Mouse (Mus musculus): ENCODE results near the gene Zfp819.
A peak's percentile ranks its signal among the peaks of the same experiment; 100 is the strongest.

The Zfp819 gene

DNA sequence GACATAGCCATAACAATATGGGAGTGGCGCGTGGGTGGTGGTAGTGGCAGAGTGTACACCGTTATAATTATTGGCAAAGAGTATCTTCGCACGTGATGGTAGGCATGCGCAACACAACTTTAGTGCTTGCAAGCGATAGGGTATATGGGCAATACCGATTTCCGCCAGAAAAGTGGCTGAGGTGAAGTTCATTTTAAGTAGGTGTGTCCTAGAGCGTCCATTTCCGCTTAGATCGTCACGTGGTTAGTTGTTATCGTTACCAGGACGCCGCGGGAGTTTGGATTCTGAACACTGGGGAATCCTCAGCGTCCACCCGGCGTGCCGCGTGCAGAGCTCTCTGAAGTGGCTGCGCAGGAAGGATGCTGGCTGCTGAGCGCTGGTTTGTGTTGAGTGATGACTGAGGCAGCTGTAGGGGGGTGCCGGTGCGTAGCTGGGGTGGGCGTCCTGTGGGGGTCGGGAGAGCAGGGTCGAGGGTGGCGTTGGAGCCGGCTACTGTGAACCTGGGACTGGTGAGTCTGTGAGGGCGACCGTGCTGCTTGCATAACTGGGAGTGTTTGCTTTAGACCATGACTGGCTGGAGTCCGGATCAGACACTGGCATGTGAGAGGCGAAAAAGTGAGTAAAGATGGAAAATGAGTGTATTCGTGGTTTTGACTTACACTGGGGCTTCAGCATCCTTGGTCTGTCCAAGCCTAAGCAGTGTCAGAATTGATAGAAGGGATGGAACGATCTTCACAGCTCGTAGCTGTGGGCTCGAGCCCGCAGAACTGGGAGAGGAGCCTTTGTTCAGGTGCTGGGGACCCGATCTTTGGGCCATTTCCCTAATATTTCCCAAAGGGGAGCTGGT is at the start of gene Zfp819:
Gene Zfp819 (plus strand): TSS at position 274 of the 847 bp plus-strand sequence.
- peak; percentile 23 to 49 for DNase-seq (ENCODE audit: low read depth in 1 of 2, low spot score in 2 of 2)

DNA sequence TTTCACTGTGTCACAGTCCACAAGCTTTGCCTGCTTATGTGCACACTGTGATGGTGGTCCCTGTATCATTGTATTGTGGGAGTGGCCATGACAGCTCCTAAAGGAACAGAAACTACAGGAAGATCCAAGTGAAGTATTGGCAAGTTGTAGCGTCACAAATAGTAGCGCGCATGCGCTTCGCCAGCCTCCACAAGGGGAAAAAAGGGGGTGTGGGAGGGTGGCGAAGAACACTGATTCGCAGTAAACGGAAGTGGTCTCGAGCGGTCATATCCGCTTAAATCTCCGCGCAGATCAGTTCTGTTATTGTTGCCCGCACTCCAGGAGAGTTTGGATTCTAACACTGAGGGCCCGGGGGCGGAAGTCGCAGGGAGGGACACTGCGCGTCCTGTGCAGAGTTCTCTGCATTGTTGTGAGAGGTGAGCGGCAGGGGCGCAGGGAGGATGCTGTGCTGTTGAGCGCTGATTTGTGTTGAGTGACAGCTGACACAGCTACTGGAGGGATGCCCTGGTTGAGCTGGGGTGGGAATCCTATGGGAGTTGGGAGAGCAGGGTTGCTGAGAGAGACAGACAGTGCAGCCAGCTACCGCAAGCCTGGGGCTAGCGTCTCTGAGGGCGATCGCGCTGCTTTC is 44.8 kb upstream of the Zfp819 start, which contains the start of gene Zfp658:
Gene Zfp658 (plus strand): TSS at position 251 of the 628 bp plus-strand sequence.
- peak; percentile 61 to 72 for DNase-seq (ENCODE audit: low read depth in 1 of 2, low spot score in 2 of 2)

DNA sequence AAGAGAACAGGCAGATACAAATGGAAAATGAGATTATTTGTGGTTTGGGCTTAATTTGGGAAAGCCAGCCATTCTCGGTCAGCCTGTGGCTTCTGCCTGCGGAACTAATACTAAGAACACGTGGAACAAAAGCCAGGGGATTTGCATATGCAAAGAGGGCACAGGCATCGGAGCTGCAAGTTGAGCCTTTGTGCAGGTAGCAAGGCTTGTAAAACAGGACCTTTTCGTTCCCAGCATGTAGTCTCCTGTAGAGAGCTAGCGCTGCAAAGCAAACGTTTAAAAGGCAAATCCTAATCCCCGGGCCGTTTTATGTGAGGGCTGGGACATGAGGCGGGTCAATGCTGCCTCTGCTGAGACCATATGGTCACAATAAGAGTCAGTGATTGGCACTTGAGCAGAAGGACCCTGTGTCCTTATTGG is 44.3 kb upstream of the Zfp819 start:
- DNase-seq (ENCODE audit: low read depth in 1 of 2, low spot score in 2 of 2): peak in 1 of 2 experiments; percentile 26

DNA sequence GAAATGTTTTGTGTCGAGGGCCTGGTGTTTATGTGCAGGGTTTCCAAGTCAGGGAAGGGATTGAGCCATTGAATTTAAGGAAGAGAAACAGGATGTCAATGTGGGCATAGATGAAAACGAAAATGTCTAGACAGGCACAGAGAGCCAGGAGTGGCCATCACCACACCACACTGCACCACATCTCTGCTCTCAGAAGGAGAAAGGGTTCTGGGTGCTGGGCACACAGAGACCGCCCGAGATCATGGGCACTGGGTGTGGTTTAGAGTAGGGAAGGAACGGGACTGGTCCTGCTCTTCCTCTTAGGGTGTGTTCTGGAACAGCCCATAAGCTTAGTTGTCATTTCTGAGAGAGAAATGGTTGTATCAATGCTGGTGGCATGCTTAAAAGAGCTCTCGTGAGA is 43.7 kb upstream of the Zfp819 start:
- no peak for DNase-seq (ENCODE audit: low read depth in 1 of 2, low spot score in 2 of 2)

DNA sequence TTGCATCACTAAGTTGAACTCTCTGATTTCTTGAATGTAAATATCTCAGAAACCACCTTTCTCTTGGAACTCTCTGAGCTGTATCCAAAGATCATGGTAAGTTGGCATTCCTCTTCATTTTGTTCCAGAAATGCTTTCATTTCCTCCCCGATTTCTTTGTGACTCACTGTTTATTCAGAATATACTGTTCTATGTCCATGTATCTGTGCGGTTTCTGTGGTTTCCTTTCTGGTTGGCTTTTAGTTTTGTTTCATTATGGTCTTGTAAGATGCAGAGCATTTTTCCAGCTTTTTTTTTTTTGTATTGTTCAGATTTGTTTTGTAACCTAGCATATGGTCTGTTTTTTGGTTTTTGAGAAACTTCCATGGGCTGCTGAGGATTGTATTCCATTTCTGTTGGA is 35.8 kb upstream of the Zfp819 start:
- DNase-seq (ENCODE audit: low read depth in 1 of 2, low spot score in 2 of 2): no peak

DNA sequence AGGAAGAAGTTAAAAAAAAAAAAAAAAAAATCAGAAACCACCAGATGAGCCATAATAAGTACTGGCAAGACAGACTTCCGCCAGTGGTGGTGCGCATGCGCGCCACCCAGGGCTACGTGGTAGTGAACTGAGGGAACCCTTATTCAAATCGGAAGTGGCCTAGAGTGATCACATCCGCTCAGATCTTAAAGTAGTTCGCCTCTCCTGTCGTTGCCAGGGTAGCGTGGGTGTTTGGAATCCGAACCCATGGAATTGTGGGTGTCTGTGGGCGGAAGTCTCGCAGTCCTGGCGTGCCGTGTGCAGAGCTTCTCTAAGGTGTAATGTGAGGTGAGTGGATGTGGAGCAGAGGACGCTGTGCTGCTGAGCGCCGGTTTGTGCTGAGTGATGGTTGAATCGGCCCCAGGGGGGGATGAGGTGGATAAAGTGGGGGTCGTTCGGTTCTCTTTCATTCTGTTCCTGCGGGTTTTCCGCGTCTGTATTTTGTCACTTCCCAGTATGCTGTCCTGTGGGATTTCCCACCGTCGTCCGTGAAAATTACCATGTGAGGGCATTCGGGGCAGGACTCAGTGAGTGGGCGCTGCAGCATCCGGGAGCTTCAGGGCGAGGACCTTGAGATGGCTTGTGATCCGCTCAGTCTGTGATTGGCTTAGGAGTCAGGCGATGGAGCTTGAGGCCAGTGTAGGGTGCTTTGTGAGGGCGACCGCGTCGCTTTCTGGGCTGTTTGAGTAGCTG is 27.4 kb upstream of the Zfp819 start, which contains the start of gene Zfp719:
Gene Zfp719 (plus strand): TSS at position 171 of the 732 bp plus-strand sequence.
- peak; percentile 81 to 83 for DNase-seq (ENCODE audit: low read depth in 1 of 2, low spot score in 2 of 2)

DNA sequence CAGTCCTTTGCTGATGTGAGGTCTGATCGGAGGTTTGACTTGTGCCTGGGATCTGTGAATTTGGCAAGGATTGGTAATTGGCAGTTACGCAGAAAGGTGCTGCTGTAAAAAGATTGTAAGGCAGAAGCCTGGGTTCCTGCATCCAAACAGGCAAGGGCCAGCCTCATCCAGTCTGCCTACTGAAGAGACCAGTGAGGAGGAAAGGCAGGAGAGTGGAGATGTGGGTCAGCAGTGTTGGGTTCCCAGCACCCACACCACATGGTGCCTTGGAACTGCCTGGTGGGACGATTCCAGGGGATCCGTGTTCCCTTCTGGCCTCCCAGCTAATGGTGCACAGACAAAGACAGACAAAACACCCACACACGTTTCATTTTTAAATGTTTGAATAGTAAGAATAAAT is 26.4 kb upstream of the Zfp819 start:
- no peak for DNase-seq (ENCODE audit: low read depth in 1 of 2, low spot score in 2 of 2)

DNA sequence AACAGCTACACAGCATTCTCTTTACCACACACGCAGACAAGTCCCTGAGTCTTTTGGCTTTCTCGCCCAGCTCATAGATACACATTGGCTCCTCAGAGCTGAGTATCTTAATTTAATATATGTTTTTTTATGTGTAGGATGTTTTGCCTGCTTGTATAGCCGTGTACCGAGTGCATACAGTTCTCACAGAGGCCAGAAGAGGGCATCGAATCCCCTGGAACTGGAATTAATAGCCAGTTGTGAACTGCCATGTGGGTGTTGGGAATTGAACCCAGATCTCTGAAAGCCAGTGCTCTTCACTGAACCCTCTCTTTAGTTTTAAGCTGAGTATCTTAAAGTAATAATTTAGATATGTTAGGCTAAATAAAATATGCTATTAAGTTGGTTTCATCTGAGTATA is 22.2 kb upstream of the Zfp819 start:
- no peak for DNase-seq (ENCODE audit: low read depth in 1 of 2, low spot score in 2 of 2)

DNA sequence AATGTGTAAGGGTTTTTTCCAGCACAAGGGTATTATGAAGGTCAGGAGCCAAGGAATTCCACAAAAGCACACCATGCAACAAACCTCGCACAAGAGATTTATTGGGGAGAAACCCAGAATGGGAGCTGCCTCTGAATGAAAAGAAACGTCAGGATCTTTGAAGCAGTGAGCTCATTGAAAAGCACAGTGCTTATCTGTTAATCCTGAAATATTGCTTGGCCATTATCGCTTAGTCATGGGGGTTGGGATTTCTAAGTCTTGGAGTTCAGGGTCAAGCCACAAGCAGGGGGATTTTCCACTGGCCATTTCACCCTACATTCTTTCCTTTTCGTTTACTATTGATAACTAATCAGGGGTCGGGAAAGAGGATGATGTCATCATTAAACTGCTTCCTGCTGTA is 5.1 kb upstream of the Zfp819 start:
- DNase-seq (ENCODE audit: low read depth in 1 of 2, low spot score in 2 of 2): no peak

DNA sequence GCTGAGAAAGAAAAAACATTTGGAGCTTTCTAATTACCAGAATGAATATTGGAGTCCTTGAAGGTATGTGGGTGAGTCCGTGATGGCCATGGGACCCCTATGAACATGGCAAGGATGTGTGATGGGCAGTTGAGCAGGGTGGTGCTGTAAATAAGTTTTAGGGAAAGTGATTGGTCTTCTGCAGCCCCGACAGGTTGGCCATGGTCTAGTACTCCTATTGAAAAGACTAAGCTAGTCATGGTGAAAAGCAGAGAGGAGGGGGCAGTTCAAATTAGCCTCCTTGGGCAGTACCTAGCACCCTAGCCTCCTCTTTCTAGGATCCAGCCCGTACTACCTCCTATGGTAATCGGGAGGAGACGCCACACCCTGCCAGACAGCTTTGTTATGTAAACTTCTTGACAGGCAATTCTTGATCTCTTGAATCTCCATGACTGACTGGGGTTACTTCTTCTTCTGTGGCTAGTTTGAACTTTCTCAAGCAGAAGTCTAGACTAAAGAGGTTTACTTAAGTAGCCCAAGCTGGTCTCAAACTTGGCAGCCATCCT is 846 bp downstream of the Zfp819 start:
- DNase-seq (ENCODE audit: low read depth in 1 of 2, low spot score in 2 of 2): peak; percentile 22 to 46

DNA sequence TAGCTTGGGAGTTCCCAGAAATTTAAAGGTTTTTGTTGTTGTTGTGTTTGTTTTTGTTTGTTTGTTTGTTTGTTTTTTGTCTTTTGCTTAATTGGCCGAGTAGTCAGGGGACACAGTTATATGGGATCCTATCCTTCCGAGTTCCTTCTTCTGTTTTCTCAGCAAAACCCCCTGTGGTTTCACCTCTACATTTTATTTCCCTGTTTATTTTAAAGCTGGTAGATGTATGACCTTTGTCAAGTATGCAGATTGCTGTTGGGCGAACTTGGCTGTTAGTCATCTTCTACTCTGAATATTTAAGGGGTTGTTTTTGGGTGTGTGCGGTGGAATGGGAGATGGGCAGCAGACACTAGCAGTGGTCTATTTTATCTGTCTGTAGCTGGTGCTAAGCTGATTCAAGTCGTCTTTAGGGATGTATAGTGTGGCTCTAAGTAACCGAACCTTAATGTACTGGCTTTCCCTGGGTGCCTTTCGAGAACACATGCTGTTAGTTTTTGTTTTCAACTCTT is 1.4 kb downstream of the Zfp819 start:
- no peak for DNase-seq (ENCODE audit: low read depth in 1 of 2, low spot score in 2 of 2)

DNA sequence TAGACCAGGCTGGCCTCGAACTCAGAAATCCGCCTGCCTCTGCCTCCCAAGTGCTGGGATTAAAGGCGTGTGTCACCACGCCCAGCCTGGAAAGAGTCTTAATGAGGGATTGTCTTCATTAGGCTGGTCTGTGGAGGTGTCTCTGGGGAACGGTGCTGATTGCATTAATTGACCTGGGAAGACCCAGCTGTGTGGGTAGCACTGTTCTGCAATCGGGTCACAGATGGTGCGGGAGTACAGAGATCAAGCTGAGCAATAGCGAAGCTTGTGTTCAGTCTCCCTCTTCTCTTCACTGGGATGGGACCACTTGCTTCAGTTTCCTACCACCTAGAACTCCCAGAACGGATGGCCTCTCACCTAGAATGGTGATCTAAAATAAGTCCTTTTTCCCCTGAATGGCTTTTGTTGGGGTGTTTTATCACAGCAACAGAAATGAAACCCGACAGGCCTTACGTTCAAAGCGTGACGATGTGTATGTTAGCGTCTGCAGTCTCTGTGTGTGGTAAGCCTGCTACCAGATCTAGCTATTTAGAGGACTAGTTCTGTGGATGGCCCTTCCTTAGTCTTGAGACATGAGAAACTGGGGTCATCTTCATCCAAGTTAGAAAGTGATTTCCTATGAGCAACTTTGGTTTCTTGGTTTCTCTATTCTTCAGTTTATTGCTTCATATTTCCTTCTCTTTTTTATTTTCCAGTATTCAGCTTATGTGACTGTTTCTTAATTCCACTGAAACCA is 7.0 kb downstream of the Zfp819 start:
- DNase-seq (ENCODE audit: low read depth in 1 of 2, low spot score in 2 of 2): no peak

DNA sequence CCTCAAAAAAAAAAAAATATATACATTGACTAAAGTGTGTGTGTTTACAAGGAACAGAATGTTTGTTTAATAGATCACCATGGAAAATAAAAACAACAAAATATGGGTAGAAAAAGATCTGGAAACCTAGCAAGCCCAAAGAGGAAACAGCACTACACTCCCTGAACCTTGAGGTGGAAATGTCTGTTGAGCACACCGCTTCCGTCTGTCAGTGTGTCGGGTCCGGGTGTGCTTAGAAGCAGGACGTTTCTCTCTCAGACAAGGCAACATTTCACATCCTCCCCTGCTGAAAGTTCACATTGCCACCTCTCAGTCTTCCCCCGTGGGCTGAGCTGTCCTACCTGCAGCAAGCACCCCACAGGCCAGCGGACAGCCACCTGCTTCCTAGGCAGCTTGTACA is 16.0 kb downstream of the Zfp819 start:
- no peak for DNase-seq (ENCODE audit: low read depth in 1 of 2, low spot score in 2 of 2)

DNA sequence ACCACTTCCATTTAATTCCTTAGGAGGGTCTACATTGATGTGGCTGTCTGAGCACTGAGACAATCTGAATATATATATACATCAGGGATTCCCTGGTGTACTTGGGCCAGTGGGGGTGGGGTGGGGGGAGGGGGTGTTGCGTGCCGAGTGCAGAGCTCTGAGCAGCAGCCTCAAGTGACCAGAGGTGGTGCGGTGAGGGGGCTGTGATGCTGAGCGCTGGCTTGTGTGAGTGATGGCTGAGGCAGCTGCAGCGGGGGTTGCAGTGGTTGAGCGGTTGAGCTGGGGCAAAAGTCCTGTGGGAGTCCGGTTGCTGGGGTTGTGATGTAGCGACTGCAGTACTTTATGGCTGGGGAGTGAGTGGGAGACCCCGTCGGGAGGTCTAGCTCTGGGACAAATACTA is 16.9 kb downstream of the Zfp819 start:
- DNase-seq (ENCODE audit: low read depth in 1 of 2, low spot score in 2 of 2): no peak

DNA sequence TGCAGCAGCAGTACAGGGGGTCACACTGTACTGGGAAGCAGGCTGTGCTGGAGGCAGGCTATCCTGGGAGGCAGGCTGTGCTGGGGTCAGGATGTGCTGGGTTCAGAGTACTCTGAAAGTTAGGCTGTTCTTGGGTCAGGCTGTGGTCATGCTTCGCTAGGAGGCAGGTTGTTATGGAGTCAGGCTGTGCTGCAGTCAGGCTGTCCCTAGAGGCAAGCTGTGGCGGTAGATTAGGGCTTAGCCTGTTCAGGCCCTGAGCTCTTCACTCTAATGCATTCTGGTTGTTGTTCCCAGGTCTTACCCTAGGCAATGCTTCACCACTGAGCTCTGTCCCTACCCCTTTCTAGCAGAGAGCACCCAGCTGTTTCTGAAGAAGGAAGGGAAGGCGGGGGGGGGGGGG is 18.1 kb downstream of the Zfp819 start:
- DNase-seq (ENCODE audit: low read depth in 1 of 2, low spot score in 2 of 2): no peak

DNA sequence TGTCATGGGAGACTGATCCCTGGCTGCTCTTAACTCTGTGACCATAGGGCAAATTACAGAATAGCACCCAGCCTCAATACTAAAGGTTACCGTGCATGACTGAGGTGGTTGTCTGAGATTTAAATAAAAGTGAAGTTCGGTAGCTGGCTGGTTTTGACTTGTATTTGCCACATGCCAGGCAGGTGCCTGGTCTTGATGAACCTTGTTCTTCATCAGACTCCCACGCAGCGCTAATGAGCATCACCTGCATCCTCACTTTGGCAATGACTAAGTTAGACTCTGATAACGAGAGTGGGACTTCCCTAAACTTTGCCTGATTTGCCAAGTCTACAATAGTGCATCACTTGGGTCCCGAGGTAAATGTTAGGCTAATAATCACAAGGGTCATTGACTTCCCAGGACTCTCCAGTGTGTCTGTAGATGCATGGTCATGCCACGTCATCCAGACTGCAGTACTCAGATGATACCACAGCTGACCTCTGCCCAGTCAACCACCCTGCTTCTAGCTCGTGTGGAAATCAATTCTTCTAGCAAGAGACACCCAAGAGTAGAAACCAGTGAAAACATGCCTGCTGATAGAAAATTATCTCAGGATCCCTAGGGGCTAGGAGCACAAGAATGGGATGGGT is 18.9 kb downstream of the Zfp819 start:
- no peak for DNase-seq (ENCODE audit: low read depth in 1 of 2, low spot score in 2 of 2)

DNA sequence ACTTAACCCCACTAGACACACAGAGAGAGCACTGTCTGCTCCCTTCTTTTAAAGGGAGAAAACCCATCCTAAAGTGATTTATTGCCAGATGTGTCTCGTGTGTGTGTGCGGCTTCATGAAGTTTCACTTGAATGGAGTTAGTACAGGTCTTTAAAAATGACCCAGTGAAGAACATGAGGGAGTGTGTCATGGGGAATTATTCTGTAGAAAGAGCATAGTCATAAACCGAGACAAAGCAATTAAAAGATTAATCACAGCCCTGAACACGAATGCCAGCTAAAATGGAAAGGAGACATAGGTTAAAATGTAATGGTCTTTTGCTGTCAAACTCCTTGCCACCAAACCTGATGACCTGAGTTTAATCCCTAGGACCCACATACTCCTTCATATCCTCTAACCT is 27.0 kb downstream of the Zfp819 start:
- no peak for DNase-seq (ENCODE audit: low read depth in 1 of 2, low spot score in 2 of 2)

DNA sequence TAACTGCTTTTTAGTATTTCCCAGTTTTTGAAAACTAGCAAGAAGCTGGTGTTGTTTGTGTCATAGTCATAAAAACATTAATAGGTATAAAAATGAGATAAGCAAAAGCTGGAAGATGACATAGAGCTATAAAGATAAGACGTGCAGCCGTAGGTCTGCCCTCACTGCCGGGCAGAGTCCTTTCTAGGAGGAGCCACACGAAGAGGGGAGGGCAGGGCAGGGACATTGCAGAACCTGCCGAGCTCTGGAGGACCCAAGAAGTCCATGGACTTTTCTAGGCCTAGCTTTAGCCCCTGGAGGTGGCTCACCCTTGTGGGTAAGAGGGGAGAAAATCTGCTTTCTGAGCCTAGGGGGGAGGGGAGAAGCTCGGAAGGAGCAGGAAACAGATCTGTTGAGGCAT is 27.5 kb downstream of the Zfp819 start, which contains the start of gene Ceacam18:
Gene Ceacam18 (plus strand): TSS at position 208 of the 400 bp plus-strand sequence.
- no peak for DNase-seq (ENCODE audit: low read depth in 1 of 2, low spot score in 2 of 2)

DNA sequence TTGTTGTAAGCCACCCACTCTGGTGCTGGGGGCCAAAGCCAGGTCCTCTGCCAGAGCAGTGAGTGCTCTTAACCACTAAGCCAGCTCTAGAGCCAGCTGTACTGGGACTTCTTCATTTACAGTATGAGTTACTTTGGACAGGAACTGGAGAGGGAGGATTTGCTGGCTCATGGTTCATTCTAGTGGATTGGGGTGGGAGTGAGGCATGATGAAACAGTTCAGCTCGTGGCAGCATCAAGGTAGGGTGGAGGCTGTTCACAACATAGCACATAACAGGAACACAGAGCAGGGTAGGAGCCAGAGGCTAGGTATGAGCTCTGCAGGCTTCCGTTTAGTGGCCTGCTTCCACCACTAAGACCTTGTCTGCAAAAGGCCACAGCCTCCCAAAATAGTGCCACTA is 29.2 kb downstream of the Zfp819 start:
- peak in 1 of 2 experiments; percentile 6 for DNase-seq (ENCODE audit: low read depth in 1 of 2, low spot score in 2 of 2)

DNA sequence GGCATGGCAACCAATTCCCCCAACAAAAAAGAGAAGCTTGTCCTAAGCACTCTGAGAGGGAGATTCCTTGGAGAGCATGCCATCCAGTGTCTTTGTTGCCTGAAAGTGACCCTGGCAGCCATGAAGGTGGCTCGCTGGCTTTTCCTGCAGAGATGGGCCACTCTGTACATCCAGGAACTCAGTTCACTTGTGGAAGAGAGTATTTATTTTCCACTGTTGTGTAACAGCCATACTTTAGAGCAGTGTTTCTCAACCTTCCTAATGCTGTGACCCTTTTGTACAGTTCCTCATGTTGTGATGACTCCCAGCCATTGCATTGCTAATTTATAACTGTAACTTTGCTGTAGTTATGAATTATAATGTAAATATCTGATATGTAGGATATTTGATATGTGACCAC is 30.1 kb downstream of the Zfp819 start:
- DNase-seq (ENCODE audit: low read depth in 1 of 2, low spot score in 2 of 2): peak in 1 of 2 experiments; percentile 18

All from monocyte, adult 2 months (primary cell).